Mouse (Mus musculus) hindbrain, embryonic 12.5 days (tissue): ENCODE results near the gene Tbx15. TPM values are rescaled to one million over a fixed set of nuclear protein-coding genes. Genes with fewer than 3 reads are reported as not detected.

ENCODE experiments used
- ATAC-seq: fragments of 200-750 bp; cut with Nextera tagmentation; 2 replicates; pipeline ENCODE4 v1.8.0; 2017; ENCODE audit warnings: moderate TSS enrichment; ENCODE audit not compliant: low FRiP score
- H3K27ac ChIP-seq: fragments of 300-500 bp; sonication (generic); 2 replicates; pipeline ENCODE4 v1.5.1; 2016; ENCODE audit warnings: mild to moderate bottlenecking
- H3K27me3 ChIP-seq: fragments of 300-500 bp; sonication (generic); 2 replicates; pipeline ENCODE4 v1.6.1; 2016; ENCODE audit warnings: mild to moderate bottlenecking
- H3K36me3 ChIP-seq: fragments of 300-500 bp; sonication (generic); 2 replicates; pipeline ENCODE4 v1.6.1; 2016; ENCODE audit warnings: mild to moderate bottlenecking
- H3K4me1 ChIP-seq: fragments of 300-500 bp; sonication (generic); 2 replicates; pipeline ENCODE4 v1.6.1; 2016
- H3K4me2 ChIP-seq: fragments of 300-500 bp; sonication (generic); replicated peaks from 2 replicates; pipeline ENCODE4 v1.6.1; 2016; ENCODE audit warnings: mild to moderate bottlenecking
- H3K4me3 ChIP-seq: fragments of 300-500 bp; sonication (generic); 2 replicates; pipeline ENCODE4 v1.5.1; 2016; ENCODE audit warnings: mild to moderate bottlenecking
- H3K9ac ChIP-seq: fragments of 300-500 bp; sonication (generic); 2 replicates; pipeline ENCODE4 v1.6.1; 2016; ENCODE audit warnings: mild to moderate bottlenecking, moderate library complexity
- H3K9me3 ChIP-seq: fragments of 300-500 bp; sonication (generic); replicated peaks from 2 replicates; pipeline ENCODE4 v1.6.1; 2016; ENCODE audit warnings: mild to moderate bottlenecking
- WGBS: fragments of 180-500 bp; shearing (Covaris S2); methylation state at CpG from one replicate; pipeline ENCODE4 v1.1.7; 2016; 5-methylcytosine and 5-hydroxymethylcytosine counted together
- polyA plus RNA-seq: library from polyadenylated mRNA; unstranded; fragments of >200 nt; fragmentation: Nextera tagmentation; extraction: Ambion mirVana; gene quantifications from 2 replicates; pipeline ENCODE4 v1.2.1, GENCODE M21; 2016

Gene Tbx15
- polyA plus RNA-seq, 1 experiment from 2014 or later: 9.3 TPM

DNA sequence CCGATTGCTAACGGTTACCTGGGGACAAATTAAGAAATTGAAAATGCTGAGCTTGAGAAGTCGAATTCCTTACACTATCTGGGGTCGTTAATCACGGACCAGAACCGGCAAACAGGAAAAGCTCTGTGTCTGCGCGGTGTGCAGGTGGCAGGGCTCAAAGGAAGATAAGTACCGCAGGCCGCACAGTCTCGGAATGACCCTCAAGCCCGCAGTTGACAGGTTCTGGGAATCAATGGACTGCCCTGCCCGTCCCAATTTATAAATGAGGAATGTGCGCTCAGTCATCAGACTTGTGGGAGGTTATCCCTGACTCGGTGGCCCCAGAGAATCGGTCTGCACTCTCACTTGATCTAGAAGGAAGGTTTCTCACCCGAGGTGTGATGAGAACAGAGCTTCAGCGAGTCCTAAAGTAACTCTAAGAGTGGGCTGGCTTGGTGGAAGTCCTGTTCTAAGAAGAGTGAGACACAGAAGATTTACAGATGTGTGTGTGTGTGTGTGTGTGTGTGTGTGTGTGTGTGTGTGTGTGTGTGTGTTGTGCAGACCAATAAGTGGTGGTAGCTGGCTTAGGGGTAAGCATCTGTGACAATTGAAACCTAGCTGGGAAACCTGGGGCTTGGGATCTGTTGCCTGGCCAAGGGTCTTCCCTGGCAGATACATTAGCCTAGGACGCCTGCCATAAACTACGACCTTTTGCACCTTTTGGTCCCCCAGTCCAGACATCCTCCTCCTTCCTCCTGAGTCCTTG, 708 bp upstream of the Tbx15 start:
- Histone ChIP-seq H3K4me1 (peaks cover under 1% of the 10 kb centered on the region), H3K9ac (no peak overlapping the region), H3K4me3 (no peak overlapping the region), H3K4me2 (no peak overlapping the region), H3K27ac (no peak overlapping the region), H3K36me3 (no peaks in the 10 kb centered on the region), H3K27me3 (peaks cover 96% of the 10 kb centered on the region), H3K9me3 (no peaks in the 10 kb centered on the region)
- WGBS: 4% methylated on average over 20 of the region's 20 CpGs
- no peak for ATAC-seq

DNA sequence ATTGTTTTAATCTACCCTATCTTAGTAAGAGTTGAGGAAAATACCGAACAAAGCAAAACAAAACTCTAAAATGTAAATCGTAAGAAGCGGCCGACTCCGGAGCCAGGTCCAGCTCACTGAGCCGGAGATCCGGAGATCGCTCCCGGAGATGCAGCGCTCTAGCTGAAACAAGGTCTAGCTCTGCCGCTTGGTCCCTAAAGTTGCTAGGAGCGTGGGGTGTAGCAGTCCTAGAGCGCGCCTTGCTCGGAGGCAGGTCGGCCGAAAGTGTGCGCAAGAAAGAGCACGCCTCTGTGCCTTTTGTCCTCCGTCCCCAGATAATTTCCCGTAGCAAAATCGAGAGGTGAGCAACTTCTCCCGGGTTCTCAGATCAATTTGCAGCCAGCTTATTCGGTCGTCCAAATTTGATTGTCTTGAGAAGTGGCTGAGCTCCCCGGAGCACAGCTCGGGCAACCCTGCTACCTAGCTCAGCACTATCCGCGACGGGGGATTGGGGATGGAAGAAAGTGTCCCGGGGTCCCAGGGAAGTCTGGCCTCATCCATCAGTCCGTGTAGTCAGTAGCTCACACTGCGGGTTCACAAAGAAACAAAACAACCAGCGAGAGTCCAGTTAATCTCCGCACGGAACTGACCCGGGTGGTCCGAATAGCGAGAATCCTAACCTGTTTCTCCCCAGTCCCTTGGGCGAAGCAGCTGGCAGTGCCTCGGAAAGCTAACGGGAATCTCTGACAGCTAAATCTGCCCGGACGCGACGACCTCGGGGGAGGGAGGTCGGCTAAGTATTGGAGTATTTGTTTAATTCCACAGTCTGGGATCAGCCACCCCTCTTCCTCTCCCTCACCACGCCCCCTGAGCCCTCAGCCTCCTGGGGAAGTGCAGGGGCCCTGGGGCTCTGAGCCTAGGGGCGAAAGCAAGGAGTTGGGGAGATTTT, 894 bp downstream of the Tbx15 start:
- Histone ChIP-seq H3K27ac (no peak overlapping the region), H3K4me1 (no peaks in the 10 kb centered on the region; the same call in 1 of the 2 replicates), H3K4me2 (peak overlapping the region; percentile 21), H3K36me3 (no peaks in the 10 kb centered on the region), H3K4me3 (peak overlapping the region; percentile 20), H3K27me3 (peaks cover 97% of the 10 kb centered on the region), H3K9ac (no peak overlapping the region), H3K9me3 (no peaks in the 10 kb centered on the region)
- ATAC-seq: no peak
- under 1% methylated on average over 50 of the region's 50 CpGs for WGBS

DNA sequence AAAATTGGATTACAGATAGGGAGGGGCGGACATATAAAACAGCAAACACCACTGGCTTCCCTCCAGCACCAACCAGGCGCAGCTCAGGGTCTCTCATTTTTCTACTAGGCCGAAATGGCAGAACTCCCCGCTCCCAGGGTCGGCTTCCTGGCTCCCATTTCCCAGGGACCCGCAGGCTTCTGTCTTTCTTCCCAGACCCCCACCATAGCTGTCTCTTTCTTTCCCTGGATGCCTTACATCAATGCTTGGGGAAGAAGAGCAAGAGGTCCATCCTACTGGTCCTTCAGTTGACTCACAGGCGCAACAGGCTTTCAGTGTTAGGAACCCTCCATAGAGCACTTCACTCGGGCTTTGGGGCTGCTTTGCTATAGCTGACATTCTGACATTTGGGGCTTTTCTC, 2.3 kb downstream of the Tbx15 start:
- Histone ChIP-seq H3K36me3 (no peaks in the 10 kb centered on the region), H3K4me3 (no peak overlapping the region), H3K9me3 (no peaks in the 10 kb centered on the region), H3K27ac (no peak overlapping the region), H3K4me1 (no peaks in the 10 kb centered on the region; the same call in 1 of the 2 replicates), H3K4me2 (no peak overlapping the region), H3K27me3 (peaks cover 99% of the 10 kb centered on the region), H3K9ac (no peak overlapping the region)
- WGBS: 4% methylated on average over 8 of the region's 8 CpGs
- no peak for ATAC-seq

DNA sequence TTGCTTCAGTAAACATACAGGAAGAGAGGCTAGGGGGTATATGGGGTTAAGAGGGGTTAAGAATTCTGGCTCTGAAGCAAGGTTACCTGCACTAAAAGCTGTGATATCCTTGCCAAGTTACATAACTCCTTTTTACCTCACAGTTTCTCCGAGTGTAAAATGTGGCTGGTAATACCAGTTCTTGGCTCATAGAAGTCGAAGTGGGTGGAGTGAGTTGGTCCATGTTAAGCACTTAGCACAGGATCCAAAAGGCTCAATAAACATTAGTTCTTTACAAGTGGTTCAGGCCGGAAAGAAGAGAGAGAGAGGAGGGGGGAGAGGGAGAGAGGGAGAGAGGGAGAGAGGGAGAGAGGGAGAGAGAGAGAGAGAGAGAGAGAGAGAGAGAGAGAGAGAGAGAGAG, 5.2 kb downstream of the Tbx15 start:
- Histone ChIP-seq H3K4me1 (no peaks in the 10 kb centered on the region; the same call in 1 of the 2 replicates), H3K9me3 (no peaks in the 10 kb centered on the region), H3K27ac (no peak overlapping the region), H3K27me3 (peaks cover 99% of the 10 kb centered on the region), H3K9ac (no peak overlapping the region), H3K4me2 (no peak overlapping the region), H3K36me3 (no peaks in the 10 kb centered on the region), H3K4me3 (no peak overlapping the region)
- WGBS: 18% methylated on average over 3 of the region's 3 CpGs
- no peak for ATAC-seq

DNA sequence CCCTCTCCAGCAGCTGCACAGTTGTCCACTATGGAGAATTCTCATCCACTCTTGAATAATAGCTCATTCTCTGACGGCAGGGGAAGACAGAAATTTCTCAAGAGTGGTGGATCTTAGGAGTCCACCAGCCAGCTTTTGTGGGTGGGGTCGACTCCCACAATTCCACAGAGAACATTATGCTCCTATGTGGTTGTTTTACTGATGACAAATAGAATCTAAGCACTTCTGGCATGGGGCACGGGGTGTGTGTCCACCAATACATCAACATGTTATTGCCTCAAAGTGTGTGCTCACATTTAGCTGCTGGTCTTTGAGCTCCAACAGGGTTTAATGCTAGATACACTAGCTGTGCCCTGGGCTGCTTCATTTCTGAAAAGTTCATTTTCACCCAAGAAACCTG, 6.4 kb downstream of the Tbx15 start:
- Histone ChIP-seq H3K36me3 (no peaks in the 10 kb centered on the region), H3K27me3 (peaks cover 99% of the 10 kb centered on the region), H3K4me2 (no peak overlapping the region), H3K27ac (no peak overlapping the region), H3K4me1 (no peaks in the 10 kb centered on the region), H3K9ac (no peak overlapping the region), H3K4me3 (no peak overlapping the region), H3K9me3 (no peaks in the 10 kb centered on the region)
- WGBS: 35% methylated on average over 3 of the region's 3 CpGs
- ATAC-seq: no peak

DNA sequence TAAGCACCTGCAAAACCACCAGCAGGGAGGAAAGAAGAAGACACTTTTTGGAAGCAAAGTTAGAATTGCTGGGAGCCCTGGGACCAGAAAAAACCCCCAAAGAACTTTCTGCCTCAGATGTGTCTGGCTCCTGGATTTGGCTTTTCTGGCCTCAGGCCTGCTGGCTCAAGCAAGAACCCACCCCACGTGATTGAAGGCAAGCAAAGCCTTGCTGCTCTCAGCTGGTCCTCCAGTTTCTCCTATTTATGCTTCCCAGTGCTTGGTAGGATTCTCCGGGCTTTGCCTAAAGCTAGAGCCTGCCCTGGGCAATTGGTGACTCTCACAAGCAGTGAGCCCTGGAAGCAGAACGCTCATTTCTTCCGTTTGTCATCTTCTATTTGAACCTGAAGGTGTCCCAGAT, 7.4 kb downstream of the Tbx15 start:
- WGBS: 5% methylated on average over 4 of the region's 4 CpGs
- Histone ChIP-seq H3K9me3 (no peaks in the 10 kb centered on the region), H3K4me2 (no peak overlapping the region), H3K9ac (no peak overlapping the region), H3K27ac (no peak overlapping the region), H3K4me1 (no peaks in the 10 kb centered on the region), H3K4me3 (no peak overlapping the region), H3K36me3 (no peaks in the 10 kb centered on the region), H3K27me3 (peaks cover 99% of the 10 kb centered on the region)
- ATAC-seq: no peak

DNA sequence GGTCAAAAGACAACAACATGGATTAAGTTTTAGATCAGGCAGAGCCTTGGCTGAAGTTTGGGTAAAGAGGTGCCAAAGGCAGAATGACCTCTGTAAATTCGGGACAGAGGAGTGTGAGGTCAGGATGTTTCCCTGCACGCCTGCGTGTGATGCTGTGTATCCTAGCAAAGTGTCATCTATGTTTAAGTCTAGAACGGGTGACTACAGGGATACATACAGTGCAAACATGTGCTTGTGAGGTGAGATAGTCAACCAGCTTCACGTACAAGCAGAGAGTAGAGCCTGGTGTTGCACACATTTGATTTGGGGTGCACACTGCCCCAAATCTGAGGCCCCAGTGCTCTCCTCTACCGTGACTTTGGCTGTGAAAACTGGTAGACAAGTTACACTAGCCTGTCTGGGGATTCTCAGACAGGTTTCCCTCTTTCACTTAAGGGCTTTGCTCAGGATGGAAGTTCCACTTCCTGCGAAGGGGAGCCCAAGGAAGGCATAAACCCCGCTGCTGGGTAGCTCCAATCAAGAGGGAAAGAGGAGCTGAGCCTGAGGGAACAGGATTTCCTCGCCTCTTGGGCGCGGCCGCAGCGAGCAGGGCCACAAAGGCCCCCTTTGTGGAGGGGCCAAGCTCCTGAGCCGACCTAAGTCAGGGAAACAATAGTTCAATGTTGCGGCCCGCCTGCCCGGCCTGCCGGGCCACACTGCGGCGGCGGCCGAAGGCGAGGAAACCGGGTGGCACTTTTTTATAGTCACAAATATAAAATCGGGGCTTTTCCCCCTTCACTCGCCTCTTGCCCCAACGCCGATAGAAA, 8.0 kb downstream of the Tbx15 start:
- no peak for ATAC-seq
- peaks cover 98% of the 10 kb centered on the region for H3K27me3 ChIP-seq
- no peaks in the 10 kb centered on the region for H3K4me1 ChIP-seq
- peak overlapping the region; percentile 18; the same call in 1 of the 2 replicates for H3K4me2 ChIP-seq
- no peak overlapping the region for H3K9ac ChIP-seq
- H3K36me3 ChIP-seq: no peaks in the 10 kb centered on the region
- no peak overlapping the region for H3K27ac ChIP-seq
- H3K9me3 ChIP-seq: no peaks in the 10 kb centered on the region
- 1% methylated on average over 28 of the region's 28 CpGs for WGBS
- H3K4me3 ChIP-seq: no peak overlapping the region

DNA sequence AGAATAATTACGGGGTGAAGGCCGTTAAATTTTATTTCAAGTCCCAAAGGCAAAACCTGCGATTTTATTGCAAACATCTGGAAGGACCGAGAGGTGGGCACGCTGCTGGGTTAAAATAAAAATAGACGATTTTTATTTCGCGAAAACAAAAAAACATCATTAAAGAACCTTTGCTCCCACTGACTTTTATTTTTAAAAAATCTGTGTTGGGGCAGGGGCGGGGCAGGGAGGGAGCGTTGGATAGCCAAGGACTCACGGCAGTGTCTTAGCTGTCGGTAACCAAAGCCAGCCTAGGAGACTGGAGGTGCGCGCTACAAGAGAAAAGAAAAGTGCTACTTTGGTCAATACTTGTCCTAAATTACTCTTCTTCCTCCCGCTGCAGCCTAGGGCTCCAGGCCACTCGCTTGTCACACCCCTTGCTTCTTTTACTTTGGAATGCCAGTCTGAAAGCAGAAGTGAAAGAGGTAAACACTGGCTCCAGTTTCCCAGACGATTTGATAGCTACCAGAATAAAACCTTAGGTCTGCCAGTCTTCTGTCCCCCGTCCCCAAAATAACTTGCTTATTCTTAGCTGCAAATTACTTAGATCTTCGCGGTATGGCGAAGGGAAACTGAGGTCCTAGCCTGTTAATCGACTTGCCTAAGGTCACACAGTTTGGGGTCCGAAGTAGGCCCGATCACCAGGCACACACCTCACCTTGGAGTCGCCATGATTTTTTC, 8.8 kb downstream of the Tbx15 start:
- WGBS: 1% methylated on average over 25 of the region's 25 CpGs
- Histone ChIP-seq H3K4me2 (peak overlapping the region; percentile 18; the same call in 1 of the 2 replicates), H3K4me1 (peaks cover 6% of the 10 kb centered on the region), H3K36me3 (no peaks in the 10 kb centered on the region), H3K9me3 (no peaks in the 10 kb centered on the region), H3K4me3 (no peak overlapping the region), H3K27me3 (peaks cover 97% of the 10 kb centered on the region), H3K9ac (no peak overlapping the region), H3K27ac (no peak overlapping the region)
- no peak for ATAC-seq

DNA sequence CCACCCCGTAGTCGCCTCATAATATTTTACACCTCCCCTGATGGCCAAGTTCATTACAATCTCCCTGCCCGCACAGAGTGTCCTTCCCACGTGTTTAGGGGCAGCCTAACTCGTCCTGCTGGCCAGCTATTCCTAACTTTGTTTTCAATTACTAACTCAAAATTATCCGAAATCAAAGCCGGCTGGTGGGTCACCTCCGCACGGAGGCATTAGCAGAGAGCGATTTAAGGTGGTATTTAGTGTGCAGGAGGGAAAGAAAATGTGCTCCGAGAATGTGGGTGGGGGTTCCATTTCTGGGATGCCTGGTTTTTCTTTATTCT, 9.3 kb downstream of the Tbx15 start:
- Histone ChIP-seq H3K27me3 (peaks cover 97% of the 10 kb centered on the region), H3K9ac (no peak overlapping the region), H3K9me3 (no peaks in the 10 kb centered on the region), H3K27ac (no peak overlapping the region), H3K4me2 (no peak overlapping the region), H3K4me1 (peaks cover 9% of the 10 kb centered on the region), H3K36me3 (no peaks in the 10 kb centered on the region), H3K4me3 (no peak overlapping the region)
- no peak for ATAC-seq
- 3% methylated on average over 11 of the region's 11 CpGs for WGBS

DNA sequence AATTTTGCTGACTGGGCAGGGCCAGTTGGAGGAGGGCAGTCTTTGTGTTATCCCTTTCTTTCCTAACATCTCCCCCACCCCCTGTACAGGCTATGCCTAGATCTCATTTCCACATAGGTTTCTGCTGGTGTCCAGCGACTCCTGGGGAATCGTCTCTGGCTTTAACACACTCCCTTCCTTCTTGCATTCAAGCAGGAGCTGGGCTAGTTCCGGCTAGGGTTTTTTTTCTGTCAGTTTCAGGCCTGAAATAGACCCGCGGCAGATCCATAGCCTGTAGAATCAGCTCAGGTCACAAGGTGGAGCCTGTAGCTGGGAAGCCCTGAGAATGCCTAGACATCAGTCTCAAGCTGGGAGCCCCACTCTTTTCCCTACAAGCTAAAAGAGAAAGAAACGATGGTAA, 9.7 kb downstream of the Tbx15 start:
- under 1% methylated on average over 6 of the region's 6 CpGs for WGBS
- ATAC-seq: no peak

DNA sequence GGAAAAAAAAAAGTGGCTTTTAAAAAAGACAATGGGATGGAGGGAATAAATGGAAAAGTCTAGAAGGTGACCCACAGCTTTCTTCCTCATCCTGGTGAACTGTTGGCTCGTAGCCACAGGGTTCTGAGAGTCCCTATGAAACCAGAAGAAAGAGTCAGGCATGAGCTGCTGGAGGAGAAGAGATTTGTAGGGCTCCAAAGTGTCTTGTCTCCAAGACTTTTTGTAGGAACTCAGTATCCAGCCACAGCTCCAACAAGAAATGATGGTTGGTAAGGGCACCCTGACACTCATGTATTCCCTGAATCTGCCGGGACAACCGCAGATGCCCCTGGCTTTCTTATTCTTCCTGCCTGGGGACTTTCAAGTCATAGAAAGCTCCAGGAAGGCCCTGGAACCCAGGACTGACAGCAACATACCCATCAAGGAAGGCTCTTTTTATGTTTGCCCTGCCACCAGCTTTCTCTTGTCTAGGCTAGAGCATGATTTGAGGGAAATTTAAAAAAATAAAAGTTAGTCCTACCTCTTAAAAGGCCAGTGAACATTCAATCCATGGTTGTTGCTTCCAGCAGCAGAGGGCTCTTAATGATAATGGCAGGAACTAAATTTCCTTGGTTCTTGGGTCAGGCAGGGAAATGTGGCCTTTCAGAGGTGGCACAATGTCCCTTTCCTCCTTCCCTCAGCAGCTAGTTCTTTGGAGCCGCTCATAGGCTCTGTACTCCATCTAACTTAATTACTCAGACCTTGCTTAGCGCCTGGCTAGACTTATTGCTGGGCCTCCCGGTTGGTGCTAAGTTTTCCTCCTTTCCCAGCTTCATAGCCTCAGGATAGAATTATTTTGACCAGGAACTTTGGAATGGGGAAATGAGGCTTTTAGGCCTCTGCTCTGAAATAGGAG, 11.3 kb downstream of the Tbx15 start:
- no peak for ATAC-seq
- WGBS: 13% methylated on average over 6 of the region's 6 CpGs
- no peak overlapping the region for H3K4me3 ChIP-seq
- H3K9ac ChIP-seq: no peak overlapping the region
- H3K4me1 ChIP-seq: peaks cover 9% of the 10 kb centered on the region
- no peaks in the 10 kb centered on the region for H3K9me3 ChIP-seq
- no peak overlapping the region for H3K27ac ChIP-seq
- H3K27me3 ChIP-seq: peaks cover 96% of the 10 kb centered on the region
- no peaks in the 10 kb centered on the region for H3K36me3 ChIP-seq
- no peak overlapping the region for H3K4me2 ChIP-seq

More for the DNA sequence above, 9.7 kb downstream of the Tbx15 start:
- Histone ChIP-seq H3K9ac (no peak overlapping the region), H3K27me3 (peaks cover 97% of the 10 kb centered on the region), H3K9me3 (no peaks in the 10 kb centered on the region), H3K4me1 (peaks cover 9% of the 10 kb centered on the region), H3K27ac (no peak overlapping the region), H3K36me3 (no peaks in the 10 kb centered on the region), H3K4me2 (no peak overlapping the region), H3K4me3 (no peak overlapping the region)
